Mouse (Mus musculus): ENCODE results near the gene Pcgf5. TPM values are rescaled to one million over a fixed set of nuclear protein-coding genes. Genes with fewer than 3 reads are reported as not detected.
"Not testable (repeated sequence)": the region's sequence is repeated elsewhere in the genome, so short reads cannot be mapped to it uniquely, and the experiment has no call there.

Gene Pcgf5
- polyA plus RNA-seq, 1 experiment from 2014 or later, result 8.8 TPM

DNA sequence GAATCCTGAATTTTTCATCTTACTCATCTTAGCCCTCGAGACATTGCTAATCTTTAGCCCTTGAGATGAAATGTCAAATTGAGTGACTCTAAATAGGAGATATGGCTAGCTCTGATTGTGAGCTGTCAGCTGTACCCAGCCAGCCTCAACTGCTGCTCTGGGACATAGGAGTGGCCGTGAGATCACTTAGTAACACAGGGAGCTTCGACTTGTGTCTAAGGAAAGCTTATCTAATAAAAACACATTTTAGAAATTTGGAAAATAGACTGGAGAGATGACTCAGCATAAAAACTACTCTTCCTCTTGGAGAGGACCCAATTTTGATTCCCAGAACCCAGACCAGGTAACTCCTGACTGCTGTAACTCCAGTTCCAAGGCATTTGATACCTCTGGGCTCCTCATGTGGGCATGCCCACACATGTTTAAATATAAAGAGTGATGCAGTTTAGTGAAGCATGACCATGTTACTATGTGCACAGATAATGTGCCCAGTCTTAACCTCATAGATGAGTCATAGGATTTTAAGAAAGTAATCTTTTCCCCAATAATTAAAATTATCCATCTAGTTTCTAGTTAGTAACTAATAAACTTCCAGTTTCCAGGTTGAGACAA, 103.0 kb downstream of the Pcgf5 start:
- H3K4me2 ChIP-seq (replicated peaks), result no peak overlapping the region
- 94% methylated on average over 3 of the region's 3 CpGs for WGBS
- no peaks in the 10 kb centered on the region for H3K36me3 ChIP-seq
- H3K27ac ChIP-seq, result no peak overlapping the region
- no peak overlapping the region for H3K9ac ChIP-seq
- ATAC-seq (ENCODE audit: low FRiP score, low read depth), result no peak
- no peaks in the 10 kb centered on the region for H3K4me1 ChIP-seq
- no peaks in the 10 kb centered on the region for H3K27me3 ChIP-seq (replicated peaks)
- no peak overlapping the region for H3K4me3 ChIP-seq
- no peaks in the 10 kb centered on the region for H3K9me3 ChIP-seq

DNA sequence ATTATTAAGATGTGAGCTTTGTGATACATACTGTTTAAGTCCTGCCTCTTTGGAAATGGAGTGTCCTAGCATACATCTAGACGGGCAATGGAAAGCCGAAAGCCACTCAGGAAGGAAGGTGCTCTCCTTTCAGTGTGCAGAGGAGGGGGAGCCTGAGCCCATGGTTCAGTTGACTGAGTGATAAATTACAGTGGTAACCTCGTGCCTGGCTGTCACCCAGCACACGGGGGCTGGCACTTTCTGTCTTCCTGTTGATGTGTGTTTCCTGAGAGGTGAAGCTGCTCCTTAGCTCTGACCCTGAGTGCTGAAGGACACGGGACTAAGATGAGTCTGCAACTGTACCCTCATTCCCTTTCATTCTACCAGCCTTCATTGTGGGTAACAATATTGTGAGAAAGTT, 103.6 kb downstream of the Pcgf5 start:
- Histone ChIP-seq H3K4me2 (replicated peaks) (no peak overlapping the region), H3K9ac (no peak overlapping the region), H3K27ac (no peak overlapping the region), H3K4me3 (no peak overlapping the region), H3K4me1 (no peaks in the 10 kb centered on the region), H3K36me3 (no peaks in the 10 kb centered on the region), H3K9me3 (no peaks in the 10 kb centered on the region), H3K27me3 (replicated peaks) (no peaks in the 10 kb centered on the region)
- WGBS, result 50% methylated on average over 5 of the region's 5 CpGs
- ATAC-seq (ENCODE audit: low FRiP score, low read depth), result no peak

DNA sequence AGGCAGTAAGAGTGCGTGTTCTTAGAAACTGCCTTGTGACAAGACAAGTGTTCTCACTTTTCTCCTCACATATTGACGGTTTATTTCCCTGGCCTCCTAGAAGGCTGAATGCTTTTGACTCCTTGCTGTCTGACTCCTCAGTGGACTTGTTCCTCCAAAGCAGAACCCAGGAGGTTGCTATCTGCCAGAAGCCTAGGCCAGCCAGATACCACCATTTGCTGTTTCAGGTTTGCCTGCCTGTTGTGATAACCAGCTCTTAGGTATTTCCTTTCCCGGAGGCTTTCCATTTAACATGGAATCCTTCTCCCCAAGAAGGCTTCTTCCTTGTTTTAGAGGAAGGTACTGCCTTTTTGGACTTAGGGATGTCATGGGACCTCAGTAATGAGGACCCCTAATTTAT, 104.1 kb downstream of the Pcgf5 start:
- ATAC-seq (ENCODE audit: low FRiP score, low read depth); H3K27ac ChIP-seq; H3K4me3 ChIP-seq; H3K9me3 ChIP-seq; H3K36me3 ChIP-seq; H3K27me3 ChIP-seq (replicated peaks); H3K9ac ChIP-seq; H3K4me2 ChIP-seq (replicated peaks); H3K4me1 ChIP-seq: not testable (repeated sequence)
- 81% methylated on average over 3 of the region's 3 CpGs for WGBS

DNA sequence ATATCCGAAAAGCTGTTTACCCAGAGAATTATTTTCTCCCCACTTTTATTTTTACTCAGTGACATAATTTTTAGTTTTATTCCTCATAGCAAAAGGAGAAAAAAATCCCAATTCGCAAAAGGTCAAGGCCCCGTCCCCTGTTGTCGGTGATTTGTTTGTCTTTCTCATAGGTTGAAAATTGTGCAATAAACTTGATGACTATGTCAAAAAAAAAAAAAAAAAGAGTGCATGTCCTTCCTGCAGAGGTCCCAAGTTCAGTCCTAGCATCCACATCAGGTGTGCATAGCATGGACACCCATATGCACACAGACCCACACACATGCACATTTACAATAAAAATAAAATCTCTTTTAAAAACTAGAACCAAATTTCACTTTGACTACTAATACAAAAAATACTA, 105.3 kb downstream of the Pcgf5 start:
- no peak overlapping the region for H3K4me2 ChIP-seq (replicated peaks)

DNA sequence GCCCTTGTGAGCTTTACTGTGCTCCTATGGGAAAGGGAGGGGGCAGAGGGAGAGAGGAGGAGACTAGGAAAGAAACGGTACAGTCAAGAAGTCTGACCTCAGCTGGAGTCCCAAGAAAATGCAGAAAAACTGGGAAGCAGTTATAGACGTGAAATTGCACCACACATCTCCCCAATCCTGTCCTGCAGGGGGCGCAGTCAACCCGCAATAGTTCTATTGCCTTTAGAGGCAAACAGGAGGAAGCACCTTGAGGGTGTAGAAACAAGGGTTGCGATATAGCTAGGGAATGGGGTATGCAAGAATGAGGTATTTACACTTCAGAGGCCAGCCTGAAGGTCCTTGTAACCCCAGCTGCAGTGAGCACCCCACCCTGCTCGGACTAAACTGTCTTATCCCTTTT, 122.0 kb downstream of the Pcgf5 start:
- no peak overlapping the region for H3K27ac ChIP-seq
- H3K36me3 ChIP-seq, result no peaks in the 10 kb centered on the region
- ATAC-seq (ENCODE audit: low FRiP score, low read depth), result no peak; the same call in 1 of the 2 replicates
- no peaks in the 10 kb centered on the region for H3K9me3 ChIP-seq
- no peaks in the 10 kb centered on the region for H3K4me1 ChIP-seq
- H3K9ac ChIP-seq, result no peak overlapping the region
- H3K4me3 ChIP-seq, result no peak overlapping the region
- 18% methylated on average over 6 of the region's 6 CpGs for WGBS
- no peaks in the 10 kb centered on the region for H3K27me3 ChIP-seq (replicated peaks)
- no peak overlapping the region for H3K4me2 ChIP-seq (replicated peaks)

More for the DNA sequence above, 105.3 kb downstream of the Pcgf5 start:
- no peak for ATAC-seq (ENCODE audit: low FRiP score, low read depth)
- Histone ChIP-seq H3K9me3 (no peaks in the 10 kb centered on the region), H3K27ac (no peak overlapping the region), H3K4me1 (no peaks in the 10 kb centered on the region), H3K9ac (no peak overlapping the region), H3K27me3 (replicated peaks) (no peaks in the 10 kb centered on the region), H3K4me3 (no peak overlapping the region), H3K36me3 (no peaks in the 10 kb centered on the region)
- 91% methylated on average over 4 of the region's 4 CpGs for WGBS

DNA sequence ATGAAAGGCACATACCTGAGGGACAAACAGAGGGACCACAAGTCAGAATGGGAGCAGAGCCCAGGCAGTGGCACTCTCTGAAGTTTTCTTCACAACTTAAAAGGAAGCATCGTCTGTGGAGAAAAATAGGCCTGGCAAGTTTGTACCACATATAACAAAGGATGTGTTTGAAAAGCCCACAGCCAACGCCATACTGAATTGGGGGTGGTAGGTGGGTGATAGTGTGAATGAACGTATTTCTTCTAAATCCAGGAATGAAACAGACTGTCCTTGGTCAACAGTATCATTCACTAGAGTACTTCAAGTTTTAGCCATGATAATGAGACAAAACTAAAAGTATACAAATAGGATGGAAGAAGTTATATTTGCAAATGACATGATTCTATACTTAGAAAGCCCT, 123.2 kb downstream of the Pcgf5 start:
- Histone ChIP-seq H3K4me3 (no peak overlapping the region), H3K9me3 (no peaks in the 10 kb centered on the region), H3K4me1 (no peaks in the 10 kb centered on the region), H3K36me3 (no peaks in the 10 kb centered on the region), H3K4me2 (replicated peaks) (no peak overlapping the region), H3K27ac (no peak overlapping the region), H3K27me3 (replicated peaks) (no peaks in the 10 kb centered on the region), H3K9ac (no peak overlapping the region)
- no peak for ATAC-seq (ENCODE audit: low FRiP score, low read depth)
- 90% methylated on average over 3 of the region's 3 CpGs for WGBS

DNA sequence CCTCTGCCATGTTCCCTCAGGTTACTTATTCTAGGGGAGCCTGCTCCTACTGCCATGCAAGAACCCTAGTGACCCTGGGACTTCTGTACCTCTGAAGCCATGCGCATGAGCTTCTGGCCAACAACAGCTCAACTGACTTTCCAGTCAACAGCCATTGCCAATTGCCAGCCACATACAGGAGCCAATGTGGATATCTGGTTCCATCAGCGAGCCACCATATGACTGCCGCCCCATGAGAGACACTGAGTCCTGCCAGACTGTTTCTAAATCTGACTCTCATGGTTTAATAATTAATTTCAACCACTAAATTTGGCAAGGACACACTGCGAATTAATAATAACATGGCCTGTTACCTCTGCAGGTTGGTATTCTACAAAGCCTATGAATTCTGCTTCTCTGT, 128.5 kb downstream of the Pcgf5 start:
- WGBS, result 95% methylated on average over 4 of the region's 4 CpGs
- no peak overlapping the region for H3K9ac ChIP-seq
- no peaks in the 10 kb centered on the region for H3K9me3 ChIP-seq
- no peaks in the 10 kb centered on the region for H3K4me1 ChIP-seq
- no peaks in the 10 kb centered on the region for H3K27me3 ChIP-seq (replicated peaks)
- H3K4me3 ChIP-seq, result no peak overlapping the region
- H3K36me3 ChIP-seq, result no peaks in the 10 kb centered on the region
- no peak for ATAC-seq (ENCODE audit: low FRiP score, low read depth)
- no peak overlapping the region for H3K27ac ChIP-seq
- H3K4me2 ChIP-seq (replicated peaks), result no peak overlapping the region

DNA sequence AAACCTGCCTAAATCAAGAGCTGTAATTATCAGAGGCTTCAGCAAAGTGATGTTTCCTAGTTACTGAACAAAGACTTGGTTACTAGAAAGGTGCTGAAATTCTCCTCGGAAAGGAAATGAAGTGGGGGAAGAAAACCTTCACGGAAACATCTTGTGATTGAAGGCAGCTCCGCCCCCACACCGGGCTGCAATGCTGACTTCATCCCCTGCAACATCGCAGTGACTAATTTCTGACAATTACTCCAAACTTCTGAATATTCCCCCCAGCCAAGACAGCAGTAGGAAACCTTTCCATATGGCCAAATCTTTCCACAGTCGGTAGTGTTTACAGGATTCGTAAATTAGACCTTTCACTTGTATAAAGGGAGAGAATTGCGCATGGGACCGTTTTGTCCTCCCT, 129.0 kb downstream of the Pcgf5 start:
- no peaks in the 10 kb centered on the region for H3K9me3 ChIP-seq
- ATAC-seq (ENCODE audit: low FRiP score, low read depth), result no peak
- no peak overlapping the region for H3K9ac ChIP-seq
- H3K4me1 ChIP-seq, result no peaks in the 10 kb centered on the region
- no peak overlapping the region for H3K4me2 ChIP-seq (replicated peaks)
- 61% methylated on average over 9 of the region's 9 CpGs for WGBS
- no peak overlapping the region for H3K27ac ChIP-seq
- no peaks in the 10 kb centered on the region for H3K36me3 ChIP-seq
- H3K27me3 ChIP-seq (replicated peaks), result no peaks in the 10 kb centered on the region
- no peak overlapping the region for H3K4me3 ChIP-seq

DNA sequence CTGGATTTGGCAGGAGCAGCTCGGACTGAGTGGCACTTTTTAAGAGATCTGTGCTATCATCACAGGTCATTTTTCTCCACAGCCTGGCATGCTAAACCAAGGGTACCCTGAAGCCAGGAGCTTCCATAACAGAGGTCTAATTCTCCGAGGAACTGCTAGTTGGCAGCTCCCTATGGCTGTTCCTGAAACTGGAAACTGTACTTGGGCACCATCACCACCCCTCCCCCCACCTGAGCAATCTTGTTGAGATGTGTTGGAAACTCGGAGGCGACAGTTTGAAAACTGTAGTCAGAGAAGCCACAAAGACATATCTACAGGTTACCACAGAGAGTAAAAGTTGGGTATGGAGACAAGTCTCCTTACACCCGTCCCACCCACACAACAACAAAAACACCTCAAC, 129.6 kb downstream of the Pcgf5 start:
- no peaks in the 10 kb centered on the region for H3K4me1 ChIP-seq
- no peak for ATAC-seq (ENCODE audit: low FRiP score, low read depth)
- WGBS, result 83% methylated on average over 5 of the region's 5 CpGs

DNA sequence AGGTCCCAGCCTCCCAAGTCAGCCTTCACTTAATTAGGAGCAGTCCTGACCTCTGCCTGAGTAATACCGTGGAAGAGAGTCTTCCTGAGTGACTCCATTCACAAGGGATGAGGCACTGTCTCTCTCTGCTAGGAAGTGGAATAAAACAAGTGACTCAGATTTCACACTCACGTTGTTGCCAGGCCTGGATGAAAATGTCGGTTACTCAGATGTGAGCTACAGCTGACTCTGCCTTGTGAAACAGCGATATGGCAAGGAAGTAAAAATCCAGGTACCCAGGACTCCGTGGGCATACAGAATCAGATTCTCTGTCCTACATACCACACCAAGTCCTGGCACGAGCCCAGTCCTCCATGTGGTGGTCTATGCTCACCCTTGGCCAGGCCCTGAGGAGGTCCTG, 142.8 kb downstream of the Pcgf5 start:
- Histone ChIP-seq H3K9me3 (no peaks in the 10 kb centered on the region), H3K27me3 (replicated peaks) (no peaks in the 10 kb centered on the region), H3K4me3 (no peak overlapping the region), H3K36me3 (no peaks in the 10 kb centered on the region), H3K4me1 (no peaks in the 10 kb centered on the region), H3K4me2 (replicated peaks) (no peak overlapping the region), H3K9ac (no peak overlapping the region), H3K27ac (no peak overlapping the region)
- 82% methylated on average over 6 of the region's 6 CpGs for WGBS
- no peak for ATAC-seq (ENCODE audit: low FRiP score, low read depth)

More for the DNA sequence above, 129.6 kb downstream of the Pcgf5 start:
- Histone ChIP-seq H3K9ac (no peak overlapping the region), H3K9me3 (no peaks in the 10 kb centered on the region), H3K27ac (no peak overlapping the region), H3K4me3 (no peak overlapping the region), H3K4me2 (replicated peaks) (no peak overlapping the region), H3K36me3 (no peaks in the 10 kb centered on the region), H3K27me3 (replicated peaks) (no peaks in the 10 kb centered on the region)

DNA sequence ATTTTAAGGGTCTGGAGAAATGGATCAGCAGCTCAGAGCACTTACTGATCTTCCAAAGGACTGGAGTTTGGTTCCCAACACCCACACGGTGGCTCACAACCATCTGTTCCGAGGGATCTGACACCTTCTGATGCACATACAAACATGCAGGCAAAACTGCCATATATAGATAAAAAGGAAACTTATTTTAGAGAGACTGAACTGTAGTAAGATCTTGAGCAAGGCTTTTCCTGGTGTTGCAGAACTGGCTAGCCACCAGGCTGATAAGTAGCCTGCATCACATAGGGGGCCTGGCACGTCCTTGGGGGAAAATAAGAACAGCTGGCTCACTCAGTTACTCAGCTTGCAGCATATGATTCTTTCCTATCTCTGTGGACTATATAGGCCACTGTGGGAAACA, 147.4 kb downstream of the Pcgf5 start:
- Histone ChIP-seq H3K27me3 (replicated peaks) (no peaks in the 10 kb centered on the region), H3K27ac (no peak overlapping the region), H3K4me2 (replicated peaks) (no peak overlapping the region), H3K4me3 (no peak overlapping the region), H3K9me3 (no peaks in the 10 kb centered on the region), H3K36me3 (no peaks in the 10 kb centered on the region), H3K4me1 (no peaks in the 10 kb centered on the region), H3K9ac (no peak overlapping the region)
- WGBS, result 74% methylated on average over 3 of the region's 3 CpGs
- no peak for ATAC-seq (ENCODE audit: low FRiP score, low read depth)

DNA sequence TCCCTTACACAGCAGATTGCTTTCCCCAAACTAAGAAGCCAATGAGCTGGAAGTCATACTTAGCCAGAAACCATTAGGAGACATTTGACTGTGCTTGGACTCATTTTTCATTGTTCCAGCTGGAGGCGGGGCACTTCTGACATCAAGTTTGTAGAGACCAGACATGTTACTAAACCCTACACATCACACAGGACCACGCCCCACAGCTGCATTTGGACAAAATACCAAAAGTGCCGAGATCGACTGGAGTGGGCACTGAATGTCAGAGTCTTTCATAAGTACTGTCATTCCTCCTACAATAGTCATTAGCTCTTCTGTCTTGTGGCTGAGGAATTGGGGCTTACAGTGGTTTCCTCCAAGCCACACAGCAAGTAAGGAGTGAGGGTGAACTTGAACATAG, 148.4 kb downstream of the Pcgf5 start:
- Histone ChIP-seq H3K36me3 (no peaks in the 10 kb centered on the region), H3K9ac (no peak overlapping the region), H3K9me3 (no peaks in the 10 kb centered on the region), H3K27me3 (replicated peaks) (no peaks in the 10 kb centered on the region), H3K4me2 (replicated peaks) (no peak overlapping the region), H3K27ac (no peak overlapping the region), H3K4me3 (no peak overlapping the region), H3K4me1 (no peaks in the 10 kb centered on the region)
- ATAC-seq (ENCODE audit: low FRiP score, low read depth), result no peak
- WGBS, result 84% methylated on average over 4 of the region's 4 CpGs

DNA sequence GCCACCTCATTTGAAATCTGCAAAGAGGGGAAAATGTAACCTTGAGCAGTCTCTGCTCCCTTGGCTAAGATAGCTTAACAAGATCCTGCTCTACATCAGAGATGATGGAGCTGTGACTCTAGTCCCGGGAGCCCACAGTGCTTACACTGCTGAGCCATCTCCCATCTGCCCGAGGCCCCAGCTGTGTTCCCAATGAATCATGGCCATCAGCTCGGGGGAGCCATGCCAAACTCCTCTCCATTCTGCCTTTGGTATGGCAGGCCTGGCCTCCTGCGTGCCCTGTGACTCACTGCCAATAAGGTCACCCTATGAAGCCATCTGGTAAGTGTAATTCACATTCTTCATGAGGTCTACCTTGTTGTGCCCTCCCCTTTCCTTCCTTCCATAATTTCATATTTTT, 149.0 kb downstream of the Pcgf5 start:
- Histone ChIP-seq H3K36me3 (no peaks in the 10 kb centered on the region), H3K4me2 (replicated peaks) (no peak overlapping the region), H3K27ac (no peak overlapping the region), H3K4me3 (no peak overlapping the region), H3K9me3 (no peaks in the 10 kb centered on the region), H3K9ac (no peak overlapping the region), H3K27me3 (replicated peaks) (no peaks in the 10 kb centered on the region), H3K4me1 (no peaks in the 10 kb centered on the region)
- WGBS, result 60% methylated on average over 4 of the region's 4 CpGs
- ATAC-seq (ENCODE audit: low FRiP score, low read depth), result no peak
